Mouse (Mus musculus): ENCODE data around the gene Gm8369. TPM values are rescaled to one million over a fixed set of nuclear protein-coding genes. Genes with fewer than 3 reads are reported as not detected.
"Not testable (repeated sequence)": the region's sequence is repeated elsewhere in the genome, so short reads cannot be mapped to it uniquely, and the experiment has no call there.

Gm8369 gene
- total and polyA plus RNA-seq, 3 experiments = not detected

DNA sequence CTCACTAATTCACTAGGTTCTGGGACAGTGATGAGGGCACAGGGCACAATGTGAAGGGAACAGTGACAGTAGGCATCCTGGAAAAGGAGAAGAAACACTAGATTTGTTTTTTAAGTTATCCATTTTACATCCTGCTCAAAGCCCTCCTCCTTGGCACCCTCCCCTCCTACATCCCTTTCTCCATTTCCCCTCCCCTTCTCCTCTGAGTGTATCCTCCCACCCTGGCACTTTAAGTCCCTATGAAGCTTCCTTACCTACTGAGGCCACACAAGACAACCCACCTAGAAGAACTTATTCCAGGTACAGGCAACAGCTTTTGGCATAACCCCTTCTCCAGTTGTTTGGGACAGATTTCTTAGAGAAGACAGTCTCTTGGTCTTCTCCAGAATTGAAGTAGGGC is 30.5 kb downstream of the Gm8369 start, which contains the start of gene Ms4a6b:
Gene Ms4a6b, plus strand, starts transcription at position 267 of the 400 bp plus-strand sequence.
- DNase-seq = no peak

DNA sequence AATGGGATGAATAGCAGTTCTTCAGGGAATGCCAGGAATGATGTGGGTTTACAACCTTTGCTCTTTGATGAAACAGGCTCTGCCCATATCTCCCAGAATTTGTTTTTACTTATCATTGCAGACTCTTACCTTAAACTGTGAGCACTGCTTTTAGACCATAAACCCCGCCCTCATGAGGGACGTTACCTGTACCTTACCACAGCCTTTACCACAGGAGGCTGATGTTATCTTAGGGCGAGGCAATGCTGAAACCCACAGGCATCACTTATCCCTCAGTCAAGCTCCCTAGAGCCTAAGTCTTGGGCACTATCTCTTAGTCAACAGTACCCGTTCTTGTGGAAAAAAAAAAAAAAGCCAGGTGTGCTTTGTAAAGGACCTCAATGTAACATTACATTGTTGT is 31.1 kb downstream of the Gm8369 start:
- DNase-seq = no peak

DNA sequence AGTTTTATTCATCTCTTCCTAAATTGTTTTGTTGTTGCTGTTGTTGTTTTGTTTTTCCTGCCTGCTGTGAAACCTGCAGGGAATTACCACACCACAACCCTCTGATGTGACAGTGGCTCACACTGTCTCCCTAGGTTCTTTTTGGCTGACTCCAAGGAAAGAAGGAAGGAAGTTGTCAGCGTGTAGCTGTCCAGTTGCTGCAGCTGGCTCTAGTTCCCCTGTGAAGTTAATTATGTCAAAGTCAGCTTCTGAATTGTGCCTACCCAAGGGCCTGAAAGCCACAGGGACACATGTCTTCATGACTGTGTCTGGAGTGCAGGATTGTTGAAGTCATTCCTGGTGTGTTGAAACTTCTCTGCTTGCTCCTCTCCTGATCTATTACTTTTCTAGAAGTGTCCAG is 31.6 kb downstream of the Gm8369 start:
- DNase-seq = not testable (repeated sequence)

DNA sequence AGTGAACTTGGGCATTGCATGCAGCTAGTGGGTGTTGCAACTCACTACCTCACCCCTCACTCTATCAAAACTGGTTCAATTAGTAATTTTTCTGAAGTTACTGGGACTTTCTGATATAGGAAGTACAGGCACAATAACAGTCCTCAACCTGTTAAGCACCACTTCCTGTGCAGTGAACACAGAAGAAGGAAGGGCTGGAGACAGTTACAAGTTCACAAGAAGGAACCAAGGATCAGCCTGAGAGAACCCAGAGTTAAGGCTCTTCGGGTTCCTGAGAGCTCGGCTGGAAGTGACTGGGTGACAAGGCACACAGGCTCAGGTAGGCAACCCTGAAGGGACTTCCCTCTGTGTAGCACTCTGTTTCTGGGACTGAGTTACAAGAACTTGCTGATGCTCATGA is 32.6 kb downstream of the Gm8369 start:
- not testable (repeated sequence) for DNase-seq

DNA sequence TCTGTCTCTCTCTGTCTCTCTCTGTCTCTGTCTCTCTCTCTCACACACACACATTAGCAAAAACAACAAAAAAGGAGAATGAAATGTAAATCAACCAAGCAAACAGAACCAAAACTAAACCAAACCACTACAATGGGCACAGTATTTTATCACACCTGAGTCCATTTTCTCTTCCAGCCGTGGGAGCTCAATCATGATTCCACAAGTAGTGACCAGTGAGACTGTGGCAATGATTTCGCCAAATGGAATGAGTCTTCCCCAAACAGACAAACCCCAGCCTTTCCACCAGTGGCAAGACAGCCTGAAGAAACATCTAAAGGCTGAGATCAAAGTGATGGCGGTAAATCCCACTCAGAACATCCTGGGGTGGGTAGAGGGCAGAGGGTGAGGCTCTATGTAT is 34.4 kb downstream of the Gm8369 start:
- DNase-seq = no peak

DNA sequence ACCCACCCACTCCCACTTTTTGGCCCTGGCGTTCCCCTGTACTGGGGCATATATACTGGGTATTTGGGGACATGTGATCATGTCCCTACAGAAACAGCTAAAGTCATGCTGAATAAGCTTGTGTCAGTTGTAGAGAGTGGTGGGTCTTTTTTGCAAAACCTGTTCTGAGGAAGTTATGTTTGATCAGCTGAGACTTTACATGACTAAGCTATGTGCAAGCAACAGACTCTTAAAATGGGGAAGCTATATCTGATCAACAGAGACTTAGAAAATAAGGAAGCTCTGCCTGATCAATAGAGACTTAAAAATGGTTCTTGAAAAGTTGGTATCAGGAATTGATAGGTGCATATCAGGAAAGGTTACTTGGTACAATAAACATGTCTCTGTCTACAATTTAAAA is 47.7 kb downstream of the Gm8369 start:
- no peak for DNase-seq

DNA sequence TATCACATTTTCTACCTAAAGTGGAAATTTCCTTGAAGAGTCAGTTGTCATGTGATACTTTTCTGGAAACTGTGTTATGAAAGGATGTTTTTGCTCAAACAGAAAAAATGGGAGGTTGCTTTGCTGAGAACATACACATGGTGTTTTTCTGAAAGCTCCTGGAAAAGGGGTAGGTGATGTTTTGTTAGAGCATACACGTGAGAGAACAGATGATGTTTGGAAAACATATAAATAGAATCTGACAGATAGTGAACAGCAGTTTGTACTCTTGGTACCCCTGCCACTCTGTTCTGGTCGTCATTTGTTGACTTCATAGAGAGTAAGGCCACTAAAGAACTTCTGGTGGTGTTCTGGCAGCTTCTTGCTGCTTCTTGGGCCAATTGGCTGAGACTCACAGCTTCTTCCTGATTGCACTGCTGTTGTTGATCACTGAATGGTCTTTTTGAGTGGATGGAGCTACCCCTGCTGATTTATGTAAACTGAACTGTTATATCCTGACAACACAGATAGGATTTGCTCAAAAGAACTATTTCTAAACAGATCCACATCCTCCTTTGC is 48.2 kb downstream of the Gm8369 start:
- no peak for DNase-seq

DNA sequence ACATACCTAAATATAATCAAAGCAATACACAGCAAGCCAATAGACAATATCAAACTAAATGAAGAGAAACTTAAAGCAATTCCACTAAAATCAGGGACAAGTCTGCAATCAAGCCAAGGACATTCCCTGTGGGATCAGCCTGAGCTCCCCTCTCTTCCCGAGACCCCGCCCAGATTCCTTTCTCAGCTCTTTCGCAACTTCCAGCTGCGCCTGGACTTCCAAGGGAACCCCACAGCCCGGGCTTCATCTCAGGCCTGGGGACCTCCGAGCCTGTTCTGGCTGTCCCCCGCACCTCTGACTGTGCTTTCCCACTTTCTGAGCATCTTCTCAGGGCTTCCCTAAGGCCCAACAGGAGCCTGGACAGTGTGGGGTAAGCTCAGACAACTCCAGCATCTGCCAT is 50.9 kb downstream of the Gm8369 start, which contains the start of gene Ms4a4d:
Gene Ms4a4d, plus strand, starts transcription at position 209 of the 400 bp plus-strand sequence.
- DNase-seq = peak; percentile 21

DNA sequence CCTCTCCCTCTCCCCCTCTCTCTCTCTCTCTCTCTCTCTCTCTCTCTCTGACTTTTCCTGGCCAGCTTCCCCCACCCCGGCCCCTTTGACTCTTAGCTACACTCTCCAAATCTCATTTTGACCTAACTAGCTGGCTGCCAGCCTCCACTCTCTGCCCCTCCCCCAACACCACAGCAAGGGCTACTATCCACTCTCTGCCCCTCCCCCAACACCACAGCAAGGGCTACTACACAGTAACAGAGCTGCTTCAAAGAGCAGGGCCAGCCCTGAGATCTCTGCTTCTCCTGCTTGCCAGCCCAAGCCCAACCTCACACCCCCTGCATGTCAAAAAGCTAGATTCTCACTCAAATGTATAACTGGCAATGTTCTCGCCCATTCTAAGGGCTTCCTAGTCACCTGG is 51.6 kb downstream of the Gm8369 start:
- DNase-seq = no peak

DNA sequence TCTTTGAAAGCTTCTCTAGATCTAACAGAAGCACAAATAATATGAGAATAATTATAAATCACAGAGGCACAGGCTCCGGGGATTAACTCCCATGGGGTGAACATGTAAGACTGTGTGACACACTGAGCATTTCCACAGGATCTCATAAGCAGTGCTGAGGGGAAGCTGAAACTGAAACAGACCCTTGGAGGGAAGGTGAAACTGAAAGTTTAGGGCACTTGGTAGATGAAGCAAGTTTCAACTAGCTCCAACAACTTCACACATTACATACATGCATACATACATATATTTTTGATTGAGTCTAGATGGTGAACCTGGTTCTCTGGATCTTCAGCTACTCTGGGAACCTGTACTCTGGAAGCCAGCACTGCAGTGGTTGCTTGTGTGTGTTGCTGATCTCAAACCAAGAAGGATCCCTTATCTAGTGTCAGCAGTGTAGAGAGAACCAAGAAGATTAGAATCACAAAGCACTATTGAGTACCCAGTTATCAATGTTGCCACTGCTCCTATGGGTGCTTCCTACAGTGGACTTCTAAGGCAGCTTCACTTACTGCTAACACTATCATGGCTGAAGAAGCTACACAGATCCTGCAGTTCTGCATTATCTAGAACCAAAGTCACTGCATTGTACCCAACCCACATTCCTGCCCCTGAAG is 54.6 kb downstream of the Gm8369 start:
- DNase-seq = not testable (repeated sequence)

DNA sequence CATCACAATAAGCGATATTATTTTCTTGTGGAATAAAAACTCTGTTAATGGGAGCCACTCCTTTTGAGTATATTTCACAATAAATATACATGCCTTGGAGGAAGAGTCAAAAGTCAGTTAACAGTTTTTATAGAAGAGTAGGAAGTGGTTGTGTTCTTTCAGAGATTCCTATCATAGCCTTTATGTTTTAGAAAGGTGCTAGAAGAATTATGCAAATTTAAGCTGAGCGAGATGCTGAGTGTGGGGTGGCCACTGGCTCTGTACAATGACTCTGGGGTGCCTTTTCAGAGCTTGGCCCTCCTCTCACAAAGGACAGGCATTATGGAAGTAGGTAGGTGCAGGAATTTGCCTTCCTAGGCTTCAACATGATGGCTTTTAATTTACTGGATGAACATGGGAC is 58.6 kb downstream of the Gm8369 start:
- not testable (repeated sequence) for DNase-seq

DNA sequence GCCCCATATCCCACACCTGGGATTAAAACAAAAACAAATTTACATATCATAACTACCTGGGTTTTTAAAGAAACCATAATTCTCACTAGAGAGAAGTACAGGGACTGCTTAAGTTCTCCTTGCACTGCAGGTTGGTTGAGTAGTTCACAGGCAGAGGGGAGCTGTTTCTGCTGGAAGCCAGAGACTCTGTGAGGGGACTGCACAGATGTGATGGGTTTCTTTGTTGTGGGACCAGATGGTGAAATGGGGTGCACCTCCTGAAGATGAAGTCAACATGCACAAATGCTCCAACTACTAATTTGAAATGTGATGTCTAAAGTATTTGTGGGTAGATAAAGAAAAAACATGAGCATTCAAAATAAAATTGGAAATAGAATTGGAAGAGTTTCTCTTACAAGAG is 62.2 kb downstream of the Gm8369 start:
- no peak for DNase-seq

DNA sequence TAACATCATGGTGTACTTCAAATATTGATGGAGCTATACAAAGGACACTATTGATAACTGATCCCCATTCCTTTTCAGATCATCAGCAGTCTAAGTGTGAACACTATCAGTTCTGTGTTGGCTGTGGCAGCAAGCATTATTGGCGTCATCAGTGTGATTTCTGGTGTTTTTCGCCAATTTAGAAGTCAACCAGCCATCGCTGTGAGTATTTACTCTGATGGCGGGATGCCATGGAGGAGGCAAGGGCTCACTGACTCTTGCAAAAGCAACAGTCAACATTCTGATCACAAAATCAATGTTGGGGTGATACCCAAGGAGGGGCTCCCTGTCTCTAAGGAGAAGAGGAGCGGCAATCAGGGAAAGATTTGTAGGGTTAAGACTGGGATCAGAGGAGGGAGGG is 69.0 kb downstream of the Gm8369 start:
- DNase-seq = no peak

DNA sequence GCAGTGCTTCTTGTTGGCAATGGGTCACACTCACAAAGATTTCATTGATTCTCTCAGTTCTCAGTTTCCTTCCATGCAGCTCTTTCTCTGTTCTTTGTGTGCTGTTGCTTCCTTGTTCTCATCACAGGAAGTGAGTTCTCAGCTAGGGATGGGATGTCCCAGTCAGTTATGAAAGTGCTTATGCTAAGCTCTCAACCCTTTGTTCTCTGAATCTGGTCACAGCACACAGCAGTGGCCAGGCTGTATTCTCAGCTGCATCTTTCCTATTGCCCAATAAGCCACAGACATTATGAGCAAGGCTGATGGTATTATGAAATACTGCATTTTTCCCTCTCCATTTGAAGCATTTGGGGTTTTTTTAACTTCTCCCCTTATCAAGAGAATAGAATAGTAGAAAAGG is 73.8 kb downstream of the Gm8369 start:
- DNase-seq = not testable (repeated sequence)

Other genes with a start within 250 kb of the Gm8369 start
- under 1 TPM; 0.14 to 0.17 TPM for gene Ms4a1, start 219.7 kb upstream of the Gm8369 start, total RNA-seq (2021)
- 0.03 TPM in 1 of 2 replicates, not detected in the other for gene Ms4a1, start 219.7 kb upstream of the Gm8369 start, polyA plus RNA-seq (2012; rRNA removed)
- not detected for gene Ms4a5, start 202.1 kb upstream of the Gm8369 start, total RNA-seq (2021)
- not detected in 2 replicates for gene Ms4a5, start 202.1 kb upstream of the Gm8369 start, polyA plus RNA-seq (2012; rRNA removed)
- under 1 TPM in 1 of 2 experiments, not detected in 1; 0.07 TPM for gene Ms4a14, start 171.5 kb upstream of the Gm8369 start, total RNA-seq (2021)
- 0.09 and 0.12 TPM in 2 replicates for gene Ms4a14, start 171.5 kb upstream of the Gm8369 start, polyA plus RNA-seq (2012; rRNA removed)
- gene Ms4a7, start 149.8 kb upstream of the Gm8369 start, total RNA-seq (2021) = 1 to 10 TPM; 1.9 TPM
- 0.85 and 1.2 TPM in 2 replicates for gene Ms4a7, start 149.8 kb upstream of the Gm8369 start, polyA plus RNA-seq (2012; rRNA removed)
- 1 to 10 TPM; 4.8 to 5.2 TPM for gene Ms4a4a, start 110.4 kb upstream of the Gm8369 start, total RNA-seq (2021)
- gene Ms4a4a, start 110.4 kb upstream of the Gm8369 start, polyA plus RNA-seq (2012; rRNA removed) = 0.58 and 0.75 TPM in 2 replicates
- 1 to 10 TPM; 1.8 to 2.1 TPM for gene Ms4a4c, start 81.2 kb upstream of the Gm8369 start, total RNA-seq (2021)
- 0.06 and 0.91 TPM in 2 replicates for gene Ms4a4c, start 81.2 kb upstream of the Gm8369 start, polyA plus RNA-seq (2012; rRNA removed)
- 1 to 10 TPM in 1 of 2 experiments, under 1 TPM in 1; 0.95 to 1.6 TPM for gene Ms4a4b, start 42.4 kb upstream of the Gm8369 start, total RNA-seq (2021)
- gene Ms4a4b, start 42.4 kb upstream of the Gm8369 start, polyA plus RNA-seq (2012; rRNA removed) = 0.02 and 0.26 TPM in 2 replicates
- 10 to 100 TPM; 12.0 to 12.5 TPM for gene Ms4a6c, start 16.6 kb upstream of the Gm8369 start, total RNA-seq (2021)
- 1.6 and 1.8 TPM in 2 replicates for gene Ms4a6c, start 16.6 kb upstream of the Gm8369 start, polyA plus RNA-seq (2012; rRNA removed)
- gene Ms4a6b, start 30.6 kb downstream of the Gm8369 start, total RNA-seq (2021) = 1 to 10 TPM; 7.8 to 9.9 TPM
- 1.8 and 2.4 TPM in 2 replicates for gene Ms4a6b, start 30.6 kb downstream of the Gm8369 start, polyA plus RNA-seq (2012; rRNA removed)
- 1 to 10 TPM; 1.8 to 4.0 TPM for gene Ms4a4d, start 50.9 kb downstream of the Gm8369 start, total RNA-seq (2021)
- 6.9 and 7.6 TPM in 2 replicates for gene Ms4a4d, start 50.9 kb downstream of the Gm8369 start, polyA plus RNA-seq (2012; rRNA removed)
- 1 to 10 TPM; 6.2 to 6.4 TPM for gene Ms4a6d, start 118.9 kb downstream of the Gm8369 start, total RNA-seq (2021)
- gene Ms4a6d, start 118.9 kb downstream of the Gm8369 start, polyA plus RNA-seq (2012; rRNA removed) = 3.8 and 5.4 TPM in 2 replicates
- gene Ms4a2, start 137.8 kb downstream of the Gm8369 start, total RNA-seq (2021) = under 1 TPM in 1 of 2 experiments, not detected in 1; 0.17 TPM
- not detected in 2 replicates for gene Ms4a2, start 137.8 kb downstream of the Gm8369 start, polyA plus RNA-seq (2012; rRNA removed)
- not detected for gene Ms4a3, start 154.9 kb downstream of the Gm8369 start, total RNA-seq (2021)
- gene Ms4a3, start 154.9 kb downstream of the Gm8369 start, polyA plus RNA-seq (2012; rRNA removed) = not detected in 2 replicates
- under 1 TPM in 1 of 2 experiments, not detected in 1; 0.75 TPM for gene Oosp2, start 174.6 kb downstream of the Gm8369 start, total RNA-seq (2021)
- gene Oosp2, start 174.6 kb downstream of the Gm8369 start, polyA plus RNA-seq (2012; rRNA removed) = not detected in 2 replicates
- under 1 TPM in 1 of 2 experiments, not detected in 1; 0.66 TPM for gene Oosp1, start 205.2 kb downstream of the Gm8369 start, total RNA-seq (2021)
- gene Oosp1, start 205.2 kb downstream of the Gm8369 start, polyA plus RNA-seq (2012; rRNA removed) = not detected in 2 replicates
- gene Oosp3, start 211.1 kb downstream of the Gm8369 start, total RNA-seq (2021) = not detected
- gene Oosp3, start 211.1 kb downstream of the Gm8369 start, polyA plus RNA-seq (2012; rRNA removed) = not detected in 2 replicates